Mouse (Mus musculus) ovary, postnatal 10 days (tissue): ENCODE measurements around the gene Skp2.
A peak's percentile ranks its signal among the peaks of the same experiment; 100 is the strongest.

Experiments
- DNase-seq: peaks from one replicate; pipeline ENCODE4 v3.0.0; 2022; ENCODE audit warnings: low spot score

The Skp2 gene

DNA sequence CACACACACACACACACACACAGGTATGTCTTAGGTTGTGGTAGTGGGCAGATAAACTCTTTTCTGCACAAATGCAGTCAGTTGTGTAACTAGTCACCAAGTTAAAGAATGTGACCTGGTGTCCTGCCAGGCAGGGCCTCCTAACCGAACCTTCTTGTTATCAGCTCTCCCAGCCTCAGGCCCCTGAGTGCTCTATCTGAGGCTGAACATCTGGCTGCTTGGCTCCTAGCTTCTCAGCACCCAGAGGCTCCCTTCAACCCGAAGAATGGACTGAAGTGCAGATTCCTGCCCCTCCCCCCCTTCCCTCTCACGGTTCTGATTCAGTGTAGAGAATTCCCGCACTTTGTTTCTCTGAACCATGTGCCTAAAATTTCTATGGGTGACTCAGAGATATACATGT, 80.6 kb downstream of the Skp2 start:
- DNase-seq = no peak

- no peak for DNase-seq
Observed at GRCm38 (mm10) chr15:9074139-9074538, 81.1 kb downstream of the Skp2 start.

DNA sequence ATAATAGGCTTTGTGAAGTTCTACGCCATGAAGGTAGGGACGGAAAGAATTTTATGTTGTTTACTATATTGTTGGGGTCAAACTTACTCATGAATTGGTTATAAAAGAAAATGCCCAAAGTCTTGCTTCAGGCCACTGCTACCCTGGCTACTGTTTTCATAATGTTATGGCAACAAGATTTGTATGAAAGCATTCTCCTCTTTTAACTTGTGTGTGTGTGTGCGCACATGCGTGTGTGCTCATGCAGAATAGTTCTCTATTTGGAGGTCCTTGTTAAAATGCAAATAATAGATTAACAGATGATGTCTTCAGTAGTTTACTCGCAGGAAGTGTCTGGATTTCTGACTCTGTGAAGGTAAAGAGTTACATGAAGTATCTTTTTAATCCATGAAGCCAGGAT, 81.5 kb downstream of the Skp2 start:
- DNase-seq = no peak

DNA sequence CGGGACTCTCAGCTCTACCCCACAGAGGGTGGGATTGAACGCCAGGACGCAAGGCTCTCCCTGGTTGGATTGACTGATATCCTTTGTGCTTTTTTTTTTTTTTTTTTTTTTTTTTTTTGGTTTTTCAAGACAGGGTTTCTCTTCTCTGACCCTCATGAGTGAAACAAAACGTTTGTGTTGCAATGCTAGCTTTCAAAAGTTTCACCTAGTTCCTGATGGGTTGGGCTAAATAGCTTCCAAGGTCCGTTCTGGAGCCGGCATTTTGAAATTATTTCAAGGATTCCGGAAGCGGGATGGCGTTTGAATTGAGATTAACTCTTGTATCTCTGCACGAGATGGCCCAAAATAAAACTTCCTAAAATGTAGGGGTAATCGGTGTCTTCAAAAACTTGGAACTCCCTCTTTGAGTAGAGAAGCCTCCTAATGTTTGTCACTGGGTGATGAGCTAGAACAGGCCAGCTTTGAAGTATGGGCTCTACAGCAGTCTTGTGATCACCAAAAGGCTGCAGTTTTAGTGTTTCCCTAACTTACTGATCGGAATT, 82.1 kb downstream of the Skp2 start:
- DNase-seq = no peak

DNA sequence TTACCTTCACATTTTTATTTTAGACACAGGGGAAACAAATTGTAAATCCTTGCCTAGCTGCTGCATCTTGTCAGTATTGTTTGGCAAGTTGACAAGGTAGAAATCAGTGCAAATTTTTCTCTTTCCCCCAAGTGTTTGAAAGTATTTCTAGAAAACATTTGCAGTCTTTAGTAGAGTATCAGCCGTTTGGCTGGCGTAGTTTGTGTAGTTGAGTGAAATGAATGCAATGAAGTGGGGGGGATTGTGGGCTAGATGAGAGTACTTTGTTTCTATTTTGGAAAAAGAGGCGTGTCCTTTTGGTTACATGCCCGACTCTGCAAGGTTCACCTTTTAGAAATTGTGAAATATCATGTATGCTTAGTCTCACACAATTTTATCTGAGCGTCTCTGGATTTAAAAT, 82.6 kb downstream of the Skp2 start:
- no peak for DNase-seq

GRCm38 (mm10) chr15:9071556-9072544, 83.4 kb downstream of the Skp2 start:
- DNase-seq = peak; percentile 35

DNA sequence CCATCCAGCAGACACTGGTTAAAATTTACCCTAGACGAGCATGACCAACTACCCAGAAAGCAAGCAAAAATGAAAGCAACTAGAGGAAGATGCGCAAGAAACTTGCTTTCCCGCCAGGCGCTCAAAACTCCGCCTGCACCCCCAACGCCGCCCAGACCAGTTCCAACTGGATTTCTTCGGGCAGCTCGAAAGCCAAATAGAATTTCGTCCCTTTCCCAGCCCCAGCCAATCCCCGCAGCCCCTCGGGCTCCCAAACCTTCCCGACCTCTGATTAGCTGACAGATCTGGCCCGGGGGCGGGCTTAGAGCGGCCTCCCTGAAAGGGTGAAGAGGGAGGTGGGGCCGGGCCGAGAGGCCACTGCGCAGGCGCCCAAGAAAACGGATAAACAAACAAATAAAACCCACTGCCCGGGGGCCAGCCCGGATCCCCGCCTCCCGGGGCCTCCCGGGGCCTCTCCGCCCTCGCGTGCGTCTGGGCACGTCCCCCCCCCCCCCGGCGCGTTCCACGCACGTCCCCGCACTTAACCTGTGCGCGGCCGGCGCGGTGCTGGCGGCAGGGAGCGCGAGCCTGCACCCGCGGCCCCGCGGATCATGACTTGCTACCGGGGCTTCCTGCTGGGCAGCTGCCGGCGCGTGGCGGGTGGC, 84.2 kb downstream of the Skp2 start, which contains the start of gene Nadk2:
Nadk2 (plus strand) TSS at position 349 of the 644 bp plus-strand sequence.
- peak; percentile 86 for DNase-seq

- no peak for DNase-seq
Observed at GRCm38 (mm10) chr15:9070353-9070752, 84.9 kb downstream of the Skp2 start.

DNA sequence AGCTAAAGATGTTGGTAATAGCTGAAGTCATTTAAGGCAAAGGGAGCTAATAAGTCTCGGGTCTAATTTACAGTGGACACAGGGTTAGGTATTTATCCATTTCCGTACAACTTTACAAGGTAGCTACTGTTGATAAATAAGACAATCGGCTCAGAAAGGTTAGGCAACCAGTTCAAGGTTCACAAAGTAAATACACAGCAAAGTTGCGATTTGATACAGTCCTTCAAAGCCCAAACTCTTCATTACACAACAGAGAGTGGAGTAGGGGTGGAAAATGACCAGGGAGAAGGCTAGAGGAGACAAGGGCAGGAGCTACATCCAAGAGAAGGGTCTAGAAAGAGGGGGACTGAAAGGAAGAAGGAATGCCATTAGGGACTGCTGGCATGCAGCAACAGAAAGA, 86.3 kb downstream of the Skp2 start:
- no peak for DNase-seq
